Mouse (Mus musculus) lung, embryonic 14.5 days (tissue): ENCODE results near the gene Rag1. TPM values are rescaled to one million over a fixed set of nuclear protein-coding genes. Genes with fewer than 3 reads are reported as not detected.
A peak's percentile ranks its signal among the peaks of the same experiment; 100 is the strongest.

Experiments used
- ATAC-seq: fragments of 200-750 bp; cut with Nextera tagmentation; 2 replicates; pipeline ENCODE4 v1.8.0; 2017; ENCODE audit warnings: mild to moderate bottlenecking, moderate TSS enrichment, moderate library complexity; ENCODE audit not compliant: insufficient read depth
- DNase-seq: peaks from one replicate; pipeline ENCODE4 v3.0.0-alpha.2; 2015
- H3K27ac ChIP-seq: fragments of 300-500 bp; sonication (generic); 2 replicates; pipeline ENCODE4 v1.5.1; 2014; ENCODE audit warnings: low read depth, mild to moderate bottlenecking, moderate library complexity
- H3K27me3 ChIP-seq: fragments of 300-500 bp; sonication (generic); 2 replicates; pipeline ENCODE4 v1.6.1; 2014; ENCODE audit warnings: low read length, control low read depth; ENCODE audit not compliant: insufficient read depth
- H3K36me3 ChIP-seq: fragments of 300-500 bp; sonication (generic); 2 replicates; pipeline ENCODE4 v1.6.1; 2014; ENCODE audit warnings: control low read depth; ENCODE audit not compliant: insufficient read depth
- H3K4me1 ChIP-seq: fragments of 300-500 bp; sonication (generic); 2 replicates; pipeline ENCODE4 v1.6.1; 2014; ENCODE audit warnings: antibody characterized with exemption, control low read depth; ENCODE audit not compliant: insufficient read depth
- H3K4me2 ChIP-seq: fragments of 300-500 bp; sonication (generic); 2 replicates; pipeline ENCODE4 v1.6.1; 2014; ENCODE audit warnings: mild to moderate bottlenecking
- H3K4me3 ChIP-seq: fragments of 300-500 bp; sonication (generic); 2 replicates; pipeline ENCODE4 v1.5.1; 2014; ENCODE audit warnings: low read depth, low read length
- H3K9ac ChIP-seq: fragments of 300-500 bp; sonication (generic); 2 replicates; pipeline ENCODE4 v1.6.1; 2014
- H3K9me3 ChIP-seq: fragments of 300-500 bp; sonication (generic); 2 replicates; pipeline ENCODE4 v1.6.1; 2016; ENCODE audit warnings: low read depth, low read length, control low read depth
- CTCF ChIP-seq: IDR thresholded peaks from 2 replicates; pipeline ENCODE4 v1.5.1; 2016; ENCODE audit warnings: antibody characterized with exemption, low read depth
- WGBS: fragments of 180-500 bp; shearing (Covaris S2); extraction: QIAGEN DNeasy Blood & Tissue Kit; methylation state at CpG from one replicate; pipeline ENCODE4 v1.1.7; 2014; 5-methylcytosine and 5-hydroxymethylcytosine counted together
- polyA plus RNA-seq: library from polyadenylated mRNA; unstranded; fragments of >200 nt; fragmentation: Nextera tagmentation; extraction: Ambion mirVana; gene quantifications from 2 replicates; pipeline ENCODE4 v1.2.1, GENCODE M21; 2014

Rag1 gene
- polyA plus RNA-seq, 1 experiment from 2014 or later = not detected

GRCm38 (mm10) chr2:101628297-101629236 is 20.7 kb downstream of the Rag1 start:
- no peaks in the 10 kb centered on the region for H3K4me1 ChIP-seq
- H3K4me2 ChIP-seq = peak overlapping the region; percentile 64
- peak; percentile 98 for DNase-seq
- peak; percentile 100 for ATAC-seq
- H3K27ac ChIP-seq = peak overlapping the region; percentile 77
- H3K27me3 ChIP-seq = no peaks in the 10 kb centered on the region
- no peaks in the 10 kb centered on the region for H3K36me3 ChIP-seq
- H3K9ac ChIP-seq = peak overlapping the region; percentile 61
- peak overlapping the region; percentile 65 for H3K4me3 ChIP-seq
- 2% methylated on average over 31 of the region's 31 CpGs for WGBS
- H3K9me3 ChIP-seq = no peaks in the 10 kb centered on the region
- 0 out of 2 replicates have a peak, but pooled peaks have one; percentile 1 for TF ChIP-seq CTCF

- H3K27me3 ChIP-seq = no peaks in the 10 kb centered on the region
- no peaks in the 10 kb centered on the region for H3K36me3 ChIP-seq
- H3K4me1 ChIP-seq = no peaks in the 10 kb centered on the region
- ATAC-seq (no peak), DNase-seq (no peak)
- H3K9me3 ChIP-seq = no peaks in the 10 kb centered on the region
- H3K4me2 ChIP-seq = no peak overlapping the region
- H3K9ac ChIP-seq = no peak overlapping the region
- H3K4me3 ChIP-seq = no peak overlapping the region
- no peak for TF ChIP-seq CTCF
- H3K27ac ChIP-seq = no peak overlapping the region
These were observed 22.1 kb downstream of the Rag1 start for GRCm38 (mm10) chr2:101627227-101627626.

GRCm38 (mm10) chr2:101624526-101624925 is 24.8 kb downstream of the Rag1 start, which contains the start of gene Rag2:
Rag2 (plus strand) TSS chr2:101624718.
- Histone ChIP-seq H3K36me3 (no peaks in the 10 kb centered on the region), H3K27me3 (no peaks in the 10 kb centered on the region), H3K4me2 (no peak within 1 kb of the TSS), H3K4me3 (no peak within 1 kb of the TSS), H3K4me1 (no peaks in the 10 kb centered on the region), H3K9ac (no peak within 1 kb of the TSS), H3K27ac (no peak within 1 kb of the TSS), H3K9me3 (no peaks in the 10 kb centered on the region)
- 48% methylated on average over 4 of the region's 4 CpGs for WGBS
- no peak for TF ChIP-seq CTCF
- DNase-seq = no peak
- ATAC-seq = no peak

GRCm38 (mm10) chr2:101624011-101624410 is 25.3 kb downstream of the Rag1 start:
- no peak overlapping the region for H3K4me2 ChIP-seq
- no peak overlapping the region for H3K4me3 ChIP-seq
- no peak for TF ChIP-seq CTCF
- H3K4me1 ChIP-seq = no peaks in the 10 kb centered on the region
- ATAC-seq (no peak), DNase-seq (no peak)
- no peaks in the 10 kb centered on the region for H3K36me3 ChIP-seq
- H3K9me3 ChIP-seq = no peaks in the 10 kb centered on the region
- H3K27ac ChIP-seq = no peak overlapping the region
- WGBS = 56% methylated on average over 2 of the region's 2 CpGs
- H3K27me3 ChIP-seq = no peaks in the 10 kb centered on the region
- no peak overlapping the region for H3K9ac ChIP-seq

- Histone ChIP-seq H3K4me2 (no peak overlapping the region), H3K4me3 (no peak overlapping the region), H3K9me3 (no peaks in the 10 kb centered on the region), H3K4me1 (no peaks in the 10 kb centered on the region), H3K27me3 (no peaks in the 10 kb centered on the region), H3K36me3 (no peaks in the 10 kb centered on the region), H3K9ac (no peak overlapping the region), H3K27ac (no peak overlapping the region)
- no peak for TF ChIP-seq CTCF
- DNase-seq = no peak
- WGBS = 92% methylated on average over 2 of the region's 2 CpGs
- ATAC-seq = no peak
These were observed 26.3 kb downstream of the Rag1 start for GRCm38 (mm10) chr2:101623042-101623441.

- no peak overlapping the region for H3K27ac ChIP-seq
- no peak overlapping the region for H3K4me2 ChIP-seq
- H3K9me3 ChIP-seq = no peaks in the 10 kb centered on the region
- DNase-seq (no peak), ATAC-seq (no peak)
- no peak overlapping the region for H3K9ac ChIP-seq
- no peaks in the 10 kb centered on the region for H3K4me1 ChIP-seq
- TF ChIP-seq CTCF = no peak
- H3K27me3 ChIP-seq = no peaks in the 10 kb centered on the region
- H3K36me3 ChIP-seq = no peaks in the 10 kb centered on the region
- H3K4me3 ChIP-seq = no peak overlapping the region
- WGBS = 51% methylated on average over 7 of the region's 7 CpGs
These were observed 27.7 kb downstream of the Rag1 start for GRCm38 (mm10) chr2:101621611-101622010.

GRCm38 (mm10) chr2:101620899-101621298 is 28.4 kb downstream of the Rag1 start:
- Histone ChIP-seq H3K27ac (peak overlapping the region; percentile 6; the same call in 1 of the 2 replicates), H3K9me3 (no peaks in the 10 kb centered on the region), H3K4me1 (no peaks in the 10 kb centered on the region), H3K4me2 (no peak overlapping the region), H3K4me3 (no peak overlapping the region), H3K9ac (no peak overlapping the region), H3K36me3 (no peaks in the 10 kb centered on the region), H3K27me3 (no peaks in the 10 kb centered on the region)
- no peak for DNase-seq
- no peak for TF ChIP-seq CTCF
- 52% methylated on average over 3 of the region's 3 CpGs for WGBS
- peak; percentile 41; the same call in 1 of the 2 replicates for ATAC-seq
